Mouse (Mus musculus) limb, embryonic 13.5 days (tissue): ENCODE measurements around the gene Efcab5. TPM values are rescaled to one million over a fixed set of nuclear protein-coding genes. Genes with fewer than 3 reads are reported as not detected.
A peak's percentile ranks its signal among the peaks of the same experiment; 100 is the strongest.

Experiments
- ATAC-seq: fragments of 200-750 bp; cut with Nextera tagmentation; 2 replicates; pipeline ENCODE4 v1.8.0; 2017; ENCODE audit warnings: low read depth, moderate number of reproducible peaks, moderate TSS enrichment; ENCODE audit not compliant: low FRiP score
- H3K27ac ChIP-seq: fragments of 300-500 bp; sonication (generic); 2 replicates; pipeline ENCODE4 v1.5.1; 2015; ENCODE audit warnings: inconsistent platforms, mild to moderate bottlenecking, moderate library complexity
- H3K27me3 ChIP-seq: fragments of 300-500 bp; sonication (generic); 2 replicates; pipeline ENCODE4 v1.6.1; 2015; ENCODE audit warnings: mild to moderate bottlenecking, inconsistent platforms
- H3K36me3 ChIP-seq: fragments of 300-500 bp; sonication (generic); 2 replicates; pipeline ENCODE4 v1.6.1; 2015; ENCODE audit warnings: inconsistent platforms, mild to moderate bottlenecking, moderate library complexity
- H3K4me1 ChIP-seq: fragments of 300-500 bp; sonication (generic); 2 replicates; pipeline ENCODE4 v1.6.1; 2015; ENCODE audit warnings: inconsistent platforms
- H3K4me2 ChIP-seq: fragments of 300-500 bp; sonication (generic); replicated peaks from 2 replicates; pipeline ENCODE4 v1.6.1; 2015; ENCODE audit warnings: inconsistent platforms, mild to moderate bottlenecking, moderate library complexity
- H3K4me3 ChIP-seq: fragments of 300-500 bp; sonication (generic); 2 replicates; pipeline ENCODE4 v1.5.1; 2015; ENCODE audit warnings: moderate library complexity, mild to moderate bottlenecking, inconsistent platforms
- H3K9ac ChIP-seq: fragments of 300-500 bp; sonication (generic); 2 replicates; pipeline ENCODE4 v1.6.1; 2015; ENCODE audit warnings: mild to moderate bottlenecking, inconsistent platforms
- H3K9me3 ChIP-seq: fragments of 300-500 bp; sonication (generic); 2 replicates; pipeline ENCODE4 v1.6.1; 2016; ENCODE audit warnings: inconsistent platforms
- WGBS: fragments of 180-500 bp; shearing (Covaris S2); methylation state at CpG from one replicate; pipeline ENCODE4 v1.1.7; 2015; 5-methylcytosine and 5-hydroxymethylcytosine counted together
- polyA plus RNA-seq: library from polyadenylated mRNA; unstranded; fragments of >200 nt; fragmentation: Nextera tagmentation; extraction: Ambion mirVana; gene quantifications from 2 replicates; pipeline ENCODE4 v1.2.1, GENCODE M21; 2015

Gene Efcab5
- 0.18 and 0.25 TPM in 2 replicates for polyA plus RNA-seq

DNA sequence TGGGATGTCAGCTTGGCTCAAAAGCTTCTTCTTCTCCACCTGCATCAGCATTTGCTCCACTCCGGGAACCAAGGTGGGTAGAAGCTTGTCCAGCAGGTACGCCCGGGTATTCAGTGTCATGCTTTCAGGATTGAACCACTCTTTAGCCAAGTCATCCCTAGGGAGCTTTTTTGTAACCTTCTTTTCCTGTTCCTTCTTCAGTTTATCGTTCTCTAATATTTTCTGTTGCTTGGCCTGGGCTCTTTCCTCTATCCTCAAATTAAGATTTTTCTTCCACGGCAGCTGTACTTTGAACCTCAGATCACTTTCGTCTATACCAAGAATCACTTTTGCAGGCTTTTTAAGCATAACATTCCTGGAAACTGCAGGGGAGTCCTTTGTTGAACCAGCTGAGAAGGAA is at the start of gene Efcab5:
Gene Efcab5, minus strand, starts transcription at position 101 of the 400 bp plus-strand sequence.
- WGBS: 83% methylated on average over 6 of the region's 6 CpGs

DNA sequence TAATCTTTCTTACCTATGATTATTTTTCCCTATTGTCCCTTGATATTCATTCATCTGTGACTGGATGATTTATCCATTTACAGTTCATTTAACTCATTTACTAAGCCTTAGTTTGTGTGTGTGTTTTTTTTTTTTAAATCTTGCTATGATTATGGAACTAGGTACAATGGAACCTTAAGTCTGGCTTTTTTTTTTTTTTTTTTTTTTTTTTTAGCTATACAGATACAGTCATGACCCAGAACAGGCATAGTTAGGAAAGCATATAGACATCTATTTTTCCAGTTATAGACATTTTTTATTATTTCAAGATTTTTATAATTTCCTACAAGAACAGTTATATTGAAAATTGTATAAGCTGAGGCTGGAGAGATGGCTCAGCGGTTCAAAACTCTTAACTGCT is 46.5 kb upstream of the Efcab5 start:
- Histone ChIP-seq H3K36me3 (no peaks in the 10 kb centered on the region), H3K27ac (no peak overlapping the region), H3K4me2 (no peak overlapping the region), H3K4me1 (no peaks in the 10 kb centered on the region), H3K9me3 (no peaks in the 10 kb centered on the region), H3K4me3 (no peak overlapping the region), H3K27me3 (no peaks in the 10 kb centered on the region), H3K9ac (no peak overlapping the region)
- no peak for ATAC-seq
- WGBS: 95% methylated on average over 1 of the region's 1 CpGs

More for the DNA sequence above, at the start of gene Efcab5:
- H3K27ac ChIP-seq: no peak within 1 kb of the TSS
- no peaks in the 10 kb centered on the region for H3K27me3 ChIP-seq
- H3K9me3 ChIP-seq: no peaks in the 10 kb centered on the region
- no peak within 1 kb of the TSS for H3K9ac ChIP-seq
- H3K4me2 ChIP-seq: no peak within 1 kb of the TSS
- H3K4me3 ChIP-seq: no peak within 1 kb of the TSS
- peaks cover 5% of the 10 kb centered on the region for H3K4me1 ChIP-seq
- no peak for ATAC-seq
- no peaks in the 10 kb centered on the region for H3K36me3 ChIP-seq

DNA sequence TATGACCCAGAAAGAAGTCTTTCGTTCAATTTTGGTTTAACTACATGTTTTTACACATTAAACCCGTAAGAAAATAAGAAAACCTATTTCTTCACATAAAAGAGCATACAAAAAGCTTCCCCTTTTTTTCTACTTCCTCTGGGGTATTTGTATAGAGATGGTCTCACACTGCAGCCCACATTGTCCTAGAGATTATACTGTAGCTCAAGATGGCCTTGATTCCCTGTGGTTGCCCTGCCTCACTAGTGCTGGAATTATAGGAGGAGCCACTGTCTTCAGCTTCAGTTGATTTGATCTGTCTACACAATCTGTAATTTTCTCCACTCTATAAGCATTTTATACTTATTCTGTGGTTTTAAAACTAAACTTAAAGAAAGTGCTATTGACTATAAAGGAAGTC is 42.7 kb upstream of the Efcab5 start:
- Histone ChIP-seq H3K27ac (no peak overlapping the region), H3K4me3 (no peak overlapping the region), H3K4me2 (no peak overlapping the region), H3K36me3 (no peaks in the 10 kb centered on the region), H3K9me3 (no peaks in the 10 kb centered on the region), H3K9ac (no peak overlapping the region), H3K27me3 (no peaks in the 10 kb centered on the region), H3K4me1 (no peaks in the 10 kb centered on the region)
- ATAC-seq: no peak
- 97% methylated on average over 2 of the region's 2 CpGs for WGBS

DNA sequence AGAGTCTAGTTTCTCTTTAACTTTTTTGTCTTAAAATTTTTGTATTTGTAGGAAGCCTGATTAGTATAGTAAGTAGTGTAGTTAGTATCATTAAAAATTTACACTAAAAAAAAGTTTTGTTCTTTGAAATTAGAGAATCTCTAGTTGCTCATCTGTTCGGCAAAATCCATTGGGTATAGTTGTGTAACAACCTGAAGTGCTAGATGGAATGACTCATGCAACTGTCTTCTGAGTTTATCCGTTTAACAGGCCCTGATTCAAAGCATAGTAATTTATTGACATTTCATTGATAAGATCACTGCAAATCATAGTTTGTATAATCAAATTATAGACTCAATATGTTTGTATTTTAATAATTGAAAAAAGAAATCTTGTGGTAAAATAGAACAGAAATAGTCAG is 42.0 kb upstream of the Efcab5 start:
- H3K27ac ChIP-seq: no peak overlapping the region
- 81% methylated on average over 2 of the region's 2 CpGs for WGBS
- H3K4me1 ChIP-seq: no peaks in the 10 kb centered on the region

DNA sequence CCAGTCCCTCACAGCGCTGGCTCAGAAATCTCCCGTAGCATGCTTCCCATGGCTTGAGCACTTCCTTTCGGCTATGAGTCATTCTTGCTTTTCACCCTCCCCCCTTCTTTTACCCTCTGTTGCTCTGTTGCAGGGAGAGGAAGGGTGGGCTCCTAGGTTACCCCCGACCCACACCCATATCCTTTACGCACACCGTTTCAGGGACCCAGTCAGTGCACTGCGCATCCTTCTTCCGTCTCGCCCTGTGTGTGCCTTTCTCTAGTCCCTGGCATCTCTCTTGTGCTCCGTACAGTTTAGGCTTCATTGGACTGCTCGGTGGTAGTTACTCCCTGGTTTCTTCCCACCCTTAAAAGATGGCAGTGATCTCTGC is 28.0 kb upstream of the Efcab5 start:
- Histone ChIP-seq H3K4me3 (peak overlapping the region; percentile 87), H3K36me3 (no peaks in the 10 kb centered on the region), H3K9me3 (no peaks in the 10 kb centered on the region), H3K27me3 (no peaks in the 10 kb centered on the region), H3K27ac (no peak overlapping the region), H3K4me1 (peaks cover 6% of the 10 kb centered on the region), H3K4me2 (peak overlapping the region; percentile 86), H3K9ac (peak overlapping the region; percentile 82)
- peak; percentile 63; the same call in 1 of the 2 replicates for ATAC-seq
- 1% methylated on average over 11 of the region's 11 CpGs for WGBS

More for the DNA sequence above, 42.0 kb upstream of the Efcab5 start:
- H3K4me3 ChIP-seq: no peak overlapping the region
- no peak for ATAC-seq
- H3K9ac ChIP-seq: no peak overlapping the region
- no peaks in the 10 kb centered on the region for H3K27me3 ChIP-seq
- H3K4me2 ChIP-seq: no peak overlapping the region
- no peaks in the 10 kb centered on the region for H3K9me3 ChIP-seq
- no peaks in the 10 kb centered on the region for H3K36me3 ChIP-seq

DNA sequence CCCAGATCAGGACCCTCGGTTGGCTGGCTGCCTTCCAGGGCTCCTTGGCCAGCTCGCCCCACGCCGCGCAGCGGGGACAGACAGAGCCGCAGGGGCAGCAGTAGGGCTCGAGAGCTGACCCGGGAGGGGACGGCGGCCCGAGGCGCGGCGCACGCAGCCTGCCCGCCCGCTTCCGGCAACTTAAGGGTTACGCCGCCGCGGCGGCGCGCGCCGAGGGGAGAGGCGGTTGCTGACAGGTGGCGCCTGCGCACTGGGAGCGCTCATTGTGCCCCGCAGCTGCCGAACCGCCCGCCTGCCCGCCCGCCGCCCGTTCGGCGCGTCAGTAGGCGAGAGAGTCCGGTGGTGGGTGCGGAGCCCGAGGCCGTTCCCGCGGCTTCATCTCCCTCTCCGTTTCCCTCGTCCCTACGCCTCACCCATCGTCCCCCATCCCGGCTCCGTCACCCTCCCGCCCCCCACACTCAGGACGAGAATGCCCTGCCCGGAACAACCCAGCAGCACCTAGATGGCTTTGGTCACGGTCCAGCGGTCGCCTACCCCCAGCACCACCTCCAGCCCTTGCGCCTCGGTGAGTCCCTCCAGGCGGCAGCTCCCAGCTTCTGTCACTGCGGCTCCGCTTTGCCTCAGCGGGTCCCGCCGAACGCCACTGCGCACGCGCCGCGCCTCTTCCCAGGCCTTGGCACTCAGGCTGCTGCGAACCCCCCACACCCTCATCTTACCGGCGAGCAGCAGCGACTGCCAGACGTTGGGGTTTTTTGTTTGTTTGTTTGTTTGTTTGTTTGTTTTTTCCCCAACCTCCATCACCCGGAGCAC is 27.4 kb upstream of the Efcab5 start, which contains the start of gene Ssh2:
Gene Ssh2, plus strand, starts transcription at position 337 of the 810 bp plus-strand sequence.
- H3K4me1 ChIP-seq: peaks cover 6% of the 10 kb centered on the region
- H3K27ac ChIP-seq: peak within 1 kb of the TSS; percentile 84
- no peaks in the 10 kb centered on the region for H3K27me3 ChIP-seq
- peak within 1 kb of the TSS; percentile 82 for H3K9ac ChIP-seq
- no peaks in the 10 kb centered on the region for H3K9me3 ChIP-seq
- WGBS: under 1% methylated on average over 49 of the region's 82 CpGs
- peak; percentile 85 for ATAC-seq
- H3K4me2 ChIP-seq: peak within 1 kb of the TSS; percentile 86
- peak within 1 kb of the TSS; percentile 87 for H3K4me3 ChIP-seq
- H3K36me3 ChIP-seq: no peaks in the 10 kb centered on the region

DNA sequence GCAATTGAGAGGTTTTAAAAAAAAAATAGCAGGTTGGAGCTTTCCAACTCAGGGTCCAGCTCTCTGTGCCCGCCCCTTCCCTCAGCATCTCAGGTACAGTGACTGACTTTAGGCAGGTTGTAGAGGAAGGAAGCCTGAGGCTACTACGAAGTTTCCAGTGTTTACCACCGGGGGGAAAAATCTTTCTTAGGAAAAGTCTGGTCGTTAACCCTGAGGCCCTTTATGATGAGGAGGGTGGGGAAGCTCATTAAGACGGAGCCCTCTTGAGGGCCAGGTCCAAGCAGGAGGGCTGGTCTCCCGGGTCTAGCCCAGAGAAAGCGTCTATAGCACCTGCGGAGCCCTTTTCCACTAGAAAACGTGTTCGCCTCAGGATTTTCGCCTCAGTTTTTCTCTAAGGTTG is 26.7 kb upstream of the Efcab5 start:
- H3K36me3 ChIP-seq: no peaks in the 10 kb centered on the region
- H3K27me3 ChIP-seq: no peaks in the 10 kb centered on the region
- peak overlapping the region; percentile 87 for H3K4me3 ChIP-seq
- H3K9ac ChIP-seq: peak overlapping the region; percentile 82
- 0 out of 2 replicates have a peak, but pooled peaks have one; percentile 28 for ATAC-seq
- H3K4me2 ChIP-seq: peak overlapping the region; percentile 86
- peaks cover 6% of the 10 kb centered on the region for H3K4me1 ChIP-seq
- 2% methylated on average over 11 of the region's 11 CpGs for WGBS
- H3K27ac ChIP-seq: peak overlapping the region; percentile 84
- no peaks in the 10 kb centered on the region for H3K9me3 ChIP-seq

DNA sequence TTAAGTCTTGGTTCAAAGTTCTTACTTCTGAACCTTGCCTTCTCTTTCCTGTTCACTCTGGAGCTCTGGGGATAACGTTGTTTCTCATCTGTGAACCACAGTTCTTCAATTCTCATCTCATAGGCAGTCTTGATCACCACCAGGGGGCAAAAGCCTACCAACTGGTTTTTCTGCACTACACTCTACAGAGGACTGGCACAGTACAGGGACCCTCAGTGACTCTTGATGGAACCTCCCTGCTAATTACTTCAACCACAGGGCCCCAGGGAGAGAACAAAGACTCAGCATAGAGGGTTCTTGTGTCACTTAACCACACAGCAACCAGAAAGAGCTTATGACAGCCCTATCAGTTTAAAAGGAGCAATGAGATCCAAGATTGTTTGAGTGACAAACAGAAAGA is 26.0 kb upstream of the Efcab5 start:
- 0% methylated on average over 1 of the region's 1 CpGs for WGBS
- no peak overlapping the region for H3K27ac ChIP-seq
- no peaks in the 10 kb centered on the region for H3K27me3 ChIP-seq
- H3K36me3 ChIP-seq: no peaks in the 10 kb centered on the region
- peaks cover 6% of the 10 kb centered on the region for H3K4me1 ChIP-seq
- H3K9ac ChIP-seq: no peak overlapping the region
- H3K4me3 ChIP-seq: no peak overlapping the region
- no peak for ATAC-seq
- no peak overlapping the region for H3K4me2 ChIP-seq
- H3K9me3 ChIP-seq: no peaks in the 10 kb centered on the region

DNA sequence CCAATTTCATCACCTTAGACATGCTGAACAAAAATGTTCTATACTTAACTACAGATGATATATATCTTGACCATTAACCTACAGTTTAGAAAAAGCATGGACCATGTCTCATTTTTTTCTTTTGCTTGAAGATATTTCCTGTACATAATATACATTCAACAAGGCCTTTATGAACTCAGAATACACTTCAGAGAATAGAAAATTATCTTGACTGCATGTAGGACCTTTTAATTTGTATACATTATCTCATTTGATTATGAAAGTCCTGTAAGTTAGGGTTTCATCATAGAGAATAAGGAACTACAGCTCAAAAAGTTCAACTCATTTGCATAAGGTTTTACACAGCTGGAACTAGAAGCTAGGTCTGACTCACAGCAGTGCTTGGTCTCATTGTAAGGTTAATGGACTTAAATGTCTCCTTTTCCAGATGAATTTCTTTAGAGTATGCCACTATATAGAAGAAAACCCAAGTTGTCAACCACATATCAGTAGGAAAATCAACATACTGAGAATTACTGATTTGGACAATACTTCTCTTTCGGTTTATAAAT is 25.4 kb upstream of the Efcab5 start:
- Histone ChIP-seq H3K4me3 (no peak overlapping the region), H3K36me3 (no peaks in the 10 kb centered on the region), H3K27ac (no peak overlapping the region), H3K9me3 (no peaks in the 10 kb centered on the region), H3K4me1 (peaks cover 6% of the 10 kb centered on the region), H3K27me3 (no peaks in the 10 kb centered on the region), H3K4me2 (no peak overlapping the region), H3K9ac (no peak overlapping the region)
- WGBS: 88% methylated on average over 1 of the region's 1 CpGs
- ATAC-seq: no peak

DNA sequence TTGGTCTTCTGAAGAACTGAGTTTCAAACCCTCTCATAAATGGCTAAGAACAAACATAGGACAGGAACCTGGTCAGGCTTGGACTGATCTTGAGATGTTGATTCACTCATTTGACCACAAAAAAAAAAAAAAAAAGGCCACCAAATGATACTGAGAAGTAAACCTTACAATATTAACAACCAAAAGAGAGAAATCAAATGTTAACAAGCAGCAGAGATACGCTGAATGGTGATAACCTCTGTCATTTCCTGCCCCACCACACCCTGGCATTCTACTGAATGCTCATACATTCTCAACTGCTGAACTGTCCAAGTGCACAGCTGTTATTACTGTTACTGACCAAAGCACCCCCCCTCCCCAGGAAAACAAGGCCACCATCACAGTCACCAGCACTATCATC is 11.9 kb upstream of the Efcab5 start:
- H3K4me1 ChIP-seq: peaks cover 9% of the 10 kb centered on the region
- ATAC-seq: no peak
- no peaks in the 10 kb centered on the region for H3K9me3 ChIP-seq
- 78% methylated on average over 1 of the region's 1 CpGs for WGBS
- H3K27me3 ChIP-seq: no peaks in the 10 kb centered on the region
- no peak overlapping the region for H3K9ac ChIP-seq
- no peak overlapping the region for H3K27ac ChIP-seq
- no peak overlapping the region for H3K4me3 ChIP-seq
- no peak overlapping the region for H3K4me2 ChIP-seq
- H3K36me3 ChIP-seq: no peaks in the 10 kb centered on the region

DNA sequence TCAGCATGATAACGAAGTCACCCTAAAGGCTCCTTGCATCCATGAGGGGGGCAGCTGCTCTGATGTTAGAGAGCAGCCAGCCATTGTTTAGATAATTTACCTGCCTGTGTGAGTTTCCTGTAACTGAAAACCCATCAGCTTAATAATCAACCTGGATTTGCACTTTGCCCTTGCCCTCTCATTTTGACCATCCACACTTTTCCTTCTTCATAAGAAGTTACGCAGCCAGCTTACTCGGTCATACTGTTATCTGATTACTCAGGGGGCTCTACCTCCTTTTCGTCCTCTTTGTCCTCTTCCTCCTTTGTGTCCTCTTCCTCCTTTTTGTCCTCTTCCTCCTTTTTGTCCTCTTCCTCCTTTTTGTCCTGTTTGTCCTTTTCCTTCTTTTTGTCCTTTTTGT is 10.9 kb upstream of the Efcab5 start:
- WGBS: 61% methylated on average over 4 of the region's 4 CpGs

DNA sequence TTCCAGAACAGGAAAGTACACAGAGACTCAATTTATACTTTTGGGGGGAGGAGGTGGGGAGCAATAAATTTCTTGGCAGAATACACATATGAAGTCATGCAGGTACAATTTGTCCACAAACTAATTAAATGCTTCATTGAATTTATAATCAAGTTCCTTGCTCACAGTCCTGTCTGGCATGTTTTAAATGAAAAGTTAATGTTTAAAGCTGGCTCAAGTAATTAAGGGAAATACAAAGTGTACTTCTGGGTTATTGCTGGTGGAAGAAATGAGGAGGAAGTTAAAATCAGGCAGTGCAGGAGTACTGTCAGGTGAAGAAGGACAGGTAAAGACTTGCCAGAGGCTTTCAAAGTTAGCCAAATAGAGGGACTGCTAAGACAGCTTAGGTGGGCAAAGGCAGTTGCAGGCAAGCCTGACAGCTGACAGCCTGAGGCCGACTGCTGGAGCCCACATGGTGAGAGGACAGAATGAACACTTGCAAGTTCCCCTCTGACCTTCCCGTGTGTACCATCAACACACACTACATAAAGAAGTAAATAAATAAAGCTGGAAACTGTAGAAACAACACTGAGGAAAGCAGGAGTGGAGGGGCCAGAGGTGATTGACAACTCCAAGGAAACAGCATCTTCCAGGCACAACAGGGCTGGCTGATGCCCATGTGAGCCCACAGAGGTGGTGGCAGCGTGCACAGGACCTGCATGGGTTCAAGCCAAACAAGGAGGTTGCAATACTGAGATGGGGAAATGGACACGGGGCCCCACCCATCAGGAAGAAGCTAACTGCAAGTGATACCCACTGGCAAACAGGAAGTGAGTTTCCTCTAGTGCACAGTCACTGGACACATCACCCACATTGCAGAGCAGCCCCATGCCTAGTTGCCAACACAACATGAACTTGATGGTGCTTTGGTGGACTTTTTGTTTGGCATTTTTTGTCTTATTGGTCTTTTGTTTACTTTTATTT is 7.7 kb upstream of the Efcab5 start:
- ATAC-seq: no peak
- Histone ChIP-seq H3K36me3 (no peaks in the 10 kb centered on the region), H3K9ac (no peak overlapping the region), H3K9me3 (no peaks in the 10 kb centered on the region), H3K27me3 (no peaks in the 10 kb centered on the region), H3K4me2 (no peak overlapping the region), H3K4me3 (no peak overlapping the region), H3K27ac (no peak overlapping the region), H3K4me1 (peaks cover 24% of the 10 kb centered on the region)
- 29% methylated on average over 4 of the region's 4 CpGs for WGBS

More for the DNA sequence above, 10.9 kb upstream of the Efcab5 start:
- H3K9ac ChIP-seq: no peak overlapping the region
- no peak overlapping the region for H3K27ac ChIP-seq
- H3K4me3 ChIP-seq: no peak overlapping the region
- H3K4me2 ChIP-seq: no peak overlapping the region
- no peak for ATAC-seq
- H3K4me1 ChIP-seq: peaks cover 15% of the 10 kb centered on the region
- H3K36me3 ChIP-seq: no peaks in the 10 kb centered on the region
- no peaks in the 10 kb centered on the region for H3K9me3 ChIP-seq
- no peaks in the 10 kb centered on the region for H3K27me3 ChIP-seq
